Mouse (Mus musculus): ENCODE results near the gene Itpk1. TPM values are rescaled to one million over a fixed set of nuclear protein-coding genes. Genes with fewer than 3 reads are reported as not detected.

Itpk1 gene
- total RNA-seq, 1 experiment from 2014 or later, result 12.0 TPM

GRCm38 (mm10) chr12:102607808-102608517 is 96.8 kb downstream of the Itpk1 start:
- ATAC-seq (replicated peaks; ENCODE audit: low read depth, poor library complexity, severe bottlenecking), result no peak

GRCm38 (mm10) chr12:102607066-102607465 is 97.7 kb downstream of the Itpk1 start:
- ATAC-seq (replicated peaks; ENCODE audit: low read depth, poor library complexity, severe bottlenecking), result no peak

- ATAC-seq (replicated peaks; ENCODE audit: low read depth, poor library complexity, severe bottlenecking), result peak; percentile 62
These were observed 99.1 kb downstream of the Itpk1 start for GRCm38 (mm10) chr12:102605607-102606006.

GRCm38 (mm10) chr12:102602255-102603041 is 102.3 kb downstream of the Itpk1 start:
- no peak for ATAC-seq (replicated peaks; ENCODE audit: low read depth, poor library complexity, severe bottlenecking)

GRCm38 (mm10) chr12:102601847-102602246 is 102.9 kb downstream of the Itpk1 start:
- no peak for ATAC-seq (replicated peaks; ENCODE audit: low read depth, poor library complexity, severe bottlenecking)

- ATAC-seq (replicated peaks; ENCODE audit: low read depth, poor library complexity, severe bottlenecking), result no peak
These were observed 104.4 kb downstream of the Itpk1 start for GRCm38 (mm10) chr12:102600345-102600744.

GRCm38 (mm10) chr12:102599801-102600200 is 104.9 kb downstream of the Itpk1 start:
- no peak for ATAC-seq (replicated peaks; ENCODE audit: low read depth, poor library complexity, severe bottlenecking)

GRCm38 (mm10) chr12:102598535-102598934 is 106.2 kb downstream of the Itpk1 start:
- ATAC-seq (replicated peaks; ENCODE audit: low read depth, poor library complexity, severe bottlenecking), result no peak

DNA sequence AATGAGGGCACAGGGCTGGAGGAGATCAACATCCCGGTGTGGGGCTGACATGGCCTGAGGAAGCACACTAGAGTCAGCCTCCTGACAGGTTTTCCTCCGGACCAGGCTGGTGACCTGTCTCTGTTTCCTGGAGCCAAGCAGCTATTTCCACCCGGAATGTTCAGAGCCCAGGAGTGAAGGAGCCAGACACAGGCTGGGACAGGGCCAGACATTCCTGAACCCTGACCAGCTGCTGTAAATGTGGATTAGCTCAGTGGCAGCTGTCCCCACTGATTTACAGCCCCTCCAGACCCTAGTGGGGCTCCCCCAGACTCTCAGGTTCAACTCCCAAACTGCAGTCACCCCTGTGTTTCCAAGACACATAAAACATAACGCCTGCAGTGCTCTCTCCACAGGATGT is 107.3 kb downstream of the Itpk1 start:
- ATAC-seq (replicated peaks; ENCODE audit: low read depth, poor library complexity, severe bottlenecking), result no peak

DNA sequence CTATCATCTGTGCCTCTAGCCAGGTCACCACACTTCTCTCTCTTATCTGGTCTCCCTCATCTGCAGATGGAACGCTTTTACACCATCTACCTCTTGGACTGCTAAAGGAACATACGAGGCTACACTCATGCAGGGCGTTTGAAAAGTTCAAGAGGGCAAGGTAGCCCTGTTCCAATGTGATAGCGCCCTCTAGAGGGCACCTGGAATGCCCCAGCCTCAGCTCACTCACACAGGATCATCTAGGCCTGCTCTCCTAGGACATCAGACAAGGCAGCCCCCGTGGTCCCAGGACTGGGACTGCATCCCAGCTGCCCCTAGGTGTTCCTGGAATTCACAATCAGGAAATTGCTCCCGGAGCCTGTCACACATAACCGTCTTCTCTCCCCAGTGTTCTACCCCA is 108.3 kb downstream of the Itpk1 start:
- ATAC-seq (replicated peaks; ENCODE audit: low read depth, poor library complexity, severe bottlenecking), result peak; percentile 57; the same call in 1 of the 2 replicates

DNA sequence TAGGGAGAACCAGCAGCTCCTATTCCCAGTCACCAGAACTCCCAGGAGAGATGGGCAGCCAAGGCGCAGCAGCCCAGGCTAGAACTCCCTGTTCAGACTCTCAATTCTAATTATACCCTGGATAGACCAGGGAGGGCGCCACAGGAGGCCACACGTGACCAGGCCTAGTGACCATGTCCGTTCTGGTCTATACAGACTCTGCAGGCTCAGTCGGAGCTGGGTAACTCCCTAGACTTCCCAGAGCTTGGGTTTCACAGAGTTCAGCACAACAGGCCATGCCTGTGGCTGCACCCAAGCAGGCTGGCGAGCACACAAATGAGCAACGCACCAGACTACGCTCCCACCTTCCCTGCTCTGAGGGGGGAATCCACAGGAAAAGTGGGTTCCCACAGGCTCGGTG is 110.1 kb downstream of the Itpk1 start:
- no peak for ATAC-seq (replicated peaks; ENCODE audit: low read depth, poor library complexity, severe bottlenecking)

GRCm38 (mm10) chr12:102593699-102594098 is 111.0 kb downstream of the Itpk1 start:
- ATAC-seq (replicated peaks; ENCODE audit: low read depth, poor library complexity, severe bottlenecking), result no peak

GRCm38 (mm10) chr12:102590711-102591360 is 113.9 kb downstream of the Itpk1 start:
- ATAC-seq (replicated peaks; ENCODE audit: low read depth, poor library complexity, severe bottlenecking), result no peak

- ATAC-seq (replicated peaks; ENCODE audit: low read depth, poor library complexity, severe bottlenecking), result no peak
These were observed 117.6 kb downstream of the Itpk1 start for GRCm38 (mm10) chr12:102587106-102587505.

GRCm38 (mm10) chr12:102586286-102586881 is 118.3 kb downstream of the Itpk1 start:
- ATAC-seq (replicated peaks; ENCODE audit: low read depth, poor library complexity, severe bottlenecking), result no peak

DNA sequence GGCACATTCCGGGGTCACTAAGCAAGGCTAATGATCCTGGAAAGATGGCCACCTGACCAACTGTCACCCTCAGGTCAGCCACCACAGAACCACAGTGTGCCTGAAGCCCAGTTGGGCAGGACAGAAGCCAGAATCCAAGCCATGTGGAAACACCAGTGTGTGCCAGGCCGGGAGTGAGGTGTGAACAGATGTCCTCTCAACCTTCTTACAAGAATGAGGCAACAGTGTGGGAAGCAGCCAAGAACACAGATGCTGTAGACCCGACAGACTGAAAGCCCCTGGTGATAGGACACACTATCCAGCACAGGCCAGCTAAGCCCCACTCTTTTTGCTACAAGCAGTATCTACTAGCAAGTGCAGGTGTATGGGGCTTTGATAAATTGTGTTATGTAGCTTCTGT is 119.3 kb downstream of the Itpk1 start:
- no peak for ATAC-seq (replicated peaks; ENCODE audit: low read depth, poor library complexity, severe bottlenecking)

- no peak for ATAC-seq (replicated peaks; ENCODE audit: low read depth, poor library complexity, severe bottlenecking)
These were observed 122.3 kb downstream of the Itpk1 start for GRCm38 (mm10) chr12:102582441-102582840.

GRCm38 (mm10) chr12:102581579-102582196 is 123.0 kb downstream of the Itpk1 start:
- ATAC-seq (replicated peaks; ENCODE audit: low read depth, poor library complexity, severe bottlenecking), result no peak

GRCm38 (mm10) chr12:102579041-102579440 is 125.7 kb downstream of the Itpk1 start:
- ATAC-seq (replicated peaks; ENCODE audit: low read depth, poor library complexity, severe bottlenecking), result peak; percentile 84
